19 mouse cellular contexts compared by ENCODE assay signal in genomic region chr7:35448867-35449266, GRCm38 (mm10). TPM values are rescaled to one million over a fixed set of nuclear protein-coding genes. Genes with fewer than 3 reads are reported as not detected.
A peak's percentile ranks its signal among the peaks of the same experiment; 100 is the strongest.
DNase-seq lines count a peak whose midpoint lies in the region; ATAC-seq and TF ChIP-seq lines count a peak whose summit lies in the region.
"Had no signal": no experiment of that assay in that cellular context is flagged by ENCODE, and none has a peak within 500 bp of the region (broad histone marks: within the 10 kb centered on the region; RNA-seq: fewer than 3 reads in every experiment).

No protein-coding gene starts in this region.

- no peaks in the 10 kb centered on the region for H3K27me3 ChIP-seq in liver, embryonic 11.5 days (replicated peaks; ENCODE audit: control insufficient read depth, insufficient read depth, low read length)
- no peaks in the 10 kb centered on the region for H3K27me3 ChIP-seq in liver, postnatal 0 days (ENCODE audit: insufficient read depth, low read length)
- no peaks in the 10 kb centered on the region for H3K27me3 ChIP-seq in kidney, postnatal 0 days (ENCODE audit: insufficient read depth, low read length)
- H3K27me3 ChIP-seq in small intestine, adult 2 months (ENCODE audit: control insufficient read depth, insufficient read depth, low read length), result no peaks in the 10 kb centered on the region
- no peaks in the 10 kb centered on the region for H3K27me3 ChIP-seq in lung, postnatal 0 days (replicated peaks; ENCODE audit: insufficient read depth, low read length)
- H3K27me3 ChIP-seq: heart, embryonic 15.5 days; liver, embryonic 13.5 days; midbrain, embryonic 12.5 days had no signal

- no peak for DNase-seq in liver, embryonic 11.5 days (ENCODE audit: low spot score)
- no peak for DNase-seq in liver, postnatal 0 days
- peak; percentile 73 for DNase-seq in kidney, adult 18-20 months
- peak; percentile 12 for DNase-seq in kidney, postnatal 0 days (ENCODE audit: low spot score)
- no peak for DNase-seq in testis, postnatal 10 days (ENCODE audit: low spot score)
- no peak for DNase-seq in T-cell, adult 2 months (ENCODE audit: low spot score)
- no peak for DNase-seq in lung, postnatal 0 days (ENCODE audit: low spot score)
- DNase-seq: adrenal gland, postnatal 10 days; cerebellum, postnatal 14 days; heart, adult 11 months; liver, embryonic 13.5 days; right cerebral cortex, postnatal 4 days; thymus, postnatal 25 days had no signal

- no peak overlapping the region for H3K9ac ChIP-seq in liver, embryonic 11.5 days (ENCODE audit: low read depth, low read length)
- no peak overlapping the region for H3K9ac ChIP-seq in liver, postnatal 0 days (replicated peaks)
- H3K9ac ChIP-seq in kidney, postnatal 0 days (ENCODE audit: low read depth, low read length), result no peak overlapping the region
- no peak overlapping the region for H3K9ac ChIP-seq in lung, postnatal 0 days (replicated peaks; ENCODE audit: low read depth)
- H3K9ac ChIP-seq: heart, embryonic 15.5 days; liver, embryonic 13.5 days; midbrain, embryonic 12.5 days; neural tube, embryonic 12.5 days had no signal

- H3K4me3 ChIP-seq in liver, embryonic 11.5 days (ENCODE audit: low read depth, low read length), result no peak overlapping the region
- H3K4me3 ChIP-seq in liver, postnatal 0 days (ENCODE audit: low read depth, low read length), result no peak overlapping the region
- H3K4me3 ChIP-seq in kidney, postnatal 0 days (replicated peaks; ENCODE audit: low read depth, low read length), result no peak overlapping the region
- peak overlapping the region; percentile 53 for H3K4me3 ChIP-seq in small intestine, adult 2 months (ENCODE audit: low read depth, low read length)
- no peak overlapping the region for H3K4me3 ChIP-seq in lung, postnatal 0 days (ENCODE audit: low read depth, low read length)
- H3K4me3 ChIP-seq: heart, embryonic 15.5 days; limb, embryonic 10.5 days; liver, embryonic 13.5 days; midbrain, embryonic 12.5 days; neural tube, embryonic 12.5 days had no signal

- no peaks in the 10 kb centered on the region for H3K36me3 ChIP-seq in liver, embryonic 11.5 days (ENCODE audit: control insufficient read depth, insufficient read depth, low read length)
- H3K36me3 ChIP-seq in liver, postnatal 0 days (replicated peaks; ENCODE audit: insufficient read depth, low read length), result no peaks in the 10 kb centered on the region
- no peaks in the 10 kb centered on the region for H3K36me3 ChIP-seq in kidney, postnatal 0 days (ENCODE audit: insufficient read depth, low read length)
- H3K36me3 ChIP-seq in small intestine, adult 2 months (ENCODE audit: control insufficient read depth, insufficient read depth, low read length), result peaks cover 19% of the 10 kb centered on the region
- no peaks in the 10 kb centered on the region for H3K36me3 ChIP-seq in lung, postnatal 0 days (ENCODE audit: insufficient read depth, low read length)
- H3K36me3 ChIP-seq: heart, embryonic 15.5 days; limb, embryonic 10.5 days; liver, embryonic 13.5 days; midbrain, embryonic 12.5 days; neural tube, embryonic 12.5 days had no signal

- peaks cover 4% of the 10 kb centered on the region; the same call in 1 of the 2 replicates for H3K4me1 ChIP-seq in liver, embryonic 11.5 days (replicated peaks; ENCODE audit: control insufficient read depth, insufficient read depth, low read length)
- H3K4me1 ChIP-seq in liver, postnatal 0 days (ENCODE audit: insufficient read depth), result peaks cover 7% of the 10 kb centered on the region; the same call in 1 of the 2 replicates
- H3K4me1 ChIP-seq in kidney, postnatal 0 days (replicated peaks; ENCODE audit: insufficient read depth, low read length), result 0 out of 2 replicates have a peak, but pooled peaks cover 6% of the 10 kb centered on the region
- H3K4me1 ChIP-seq in small intestine, adult 2 months (ENCODE audit: control insufficient read depth, insufficient read depth, insufficient read length, low read length), result no peaks in the 10 kb centered on the region
- no peaks in the 10 kb centered on the region for H3K4me1 ChIP-seq in lung, postnatal 0 days (ENCODE audit: insufficient read depth, low read depth, low read length)
- H3K4me1 ChIP-seq: neural tube, embryonic 12.5 days had no signal

- ATAC-seq in liver, embryonic 11.5 days (replicated peaks; ENCODE audit: low FRiP score), result no peak
- no peak for ATAC-seq in liver, postnatal 0 days
- ATAC-seq in kidney, postnatal 0 days (replicated peaks; ENCODE audit: low FRiP score, low read depth), result peak; percentile 70
- no peak for ATAC-seq in lung, postnatal 0 days

- no peak for TF ChIP-seq CTCF in liver, postnatal 0 days (IDR thresholded peaks at IDR 0.05; ENCODE audit: low read depth)
- no peak for TF ChIP-seq CTCF in kidney, postnatal 0 days (IDR thresholded peaks at IDR 0.05; ENCODE audit: low read depth)
- no peak for TF ChIP-seq CTCF in small intestine, adult 2 months (IDR thresholded peaks at IDR 0.05; ENCODE audit: extremely low read depth, insufficient read length, insufficient replicate concordance, low read depth, low read length)
- TF ChIP-seq CTCF in lung, postnatal 0 days (IDR thresholded peaks at IDR 0.05), result no peak

- no peak overlapping the region for H3K27ac ChIP-seq in liver, embryonic 11.5 days (ENCODE audit: low read depth, low read length)
- H3K27ac ChIP-seq in liver, postnatal 0 days (ENCODE audit: low read depth), result no peak overlapping the region
- peak overlapping the region; percentile 19 for H3K27ac ChIP-seq in kidney, postnatal 0 days
- H3K27ac ChIP-seq in small intestine, adult 2 months (ENCODE audit: insufficient read depth, low read depth, low read length), result peak overlapping the region; percentile 94
- H3K27ac ChIP-seq in lung, postnatal 0 days (ENCODE audit: low read length), result no peak overlapping the region
- H3K27ac ChIP-seq: heart, embryonic 15.5 days; liver, embryonic 13.5 days; midbrain, embryonic 12.5 days; neural tube, embryonic 12.5 days had no signal

- peak; percentile 95 for TF ChIP-seq POLR2A in small intestine, adult 2 months (IDR thresholded peaks at IDR 0.05; ENCODE audit: low read depth, low read length)

- 59% methylated on average over 7 of the region's 7 CpGs for WGBS in liver, embryonic 11.5 days
- 51% methylated on average over 7 of the region's 7 CpGs for WGBS in liver, postnatal 0 days (ENCODE audit: insufficient replicate concordance)
- WGBS in kidney, postnatal 0 days, result 50% methylated on average over 7 of the region's 7 CpGs
- 19% methylated on average over 7 of the region's 7 CpGs for WGBS in small intestine, adult 2 months
- 50% methylated on average over 7 of the region's 7 CpGs for WGBS in lung, postnatal 0 days

- peak overlapping the region; percentile 28; the same call in 1 of the 2 replicates for H3K4me2 ChIP-seq in liver, embryonic 11.5 days
- no peak overlapping the region for H3K4me2 ChIP-seq in liver, postnatal 0 days (ENCODE audit: low read depth, low read length)
- no peak overlapping the region for H3K4me2 ChIP-seq in kidney, postnatal 0 days (ENCODE audit: low read length)
- H3K4me2 ChIP-seq in lung, postnatal 0 days (replicated peaks; ENCODE audit: low read depth, low read length), result no peak overlapping the region
- H3K4me2 ChIP-seq: heart, embryonic 15.5 days; midbrain, embryonic 12.5 days; neural tube, embryonic 12.5 days had no signal

- H3K9me3 ChIP-seq in liver, embryonic 11.5 days (ENCODE audit: control insufficient read depth, low read length), result no peaks in the 10 kb centered on the region
- H3K9me3 ChIP-seq in liver, postnatal 0 days (ENCODE audit: low read length), result no peaks in the 10 kb centered on the region
- 0 out of 2 replicates have a peak, but pooled peaks cover 2% of the 10 kb centered on the region for H3K9me3 ChIP-seq in kidney, postnatal 0 days (replicated peaks; ENCODE audit: low read length)
- no peaks in the 10 kb centered on the region for H3K9me3 ChIP-seq in lung, postnatal 0 days (ENCODE audit: low read length)
- H3K9me3 ChIP-seq: heart, embryonic 15.5 days; limb, embryonic 10.5 days; liver, embryonic 13.5 days; neural tube, embryonic 12.5 days had no signal

- TF ChIP-seq EP300 in liver, postnatal 0 days (IDR thresholded peaks at IDR 0.05; ENCODE audit: low read depth), result no peak
- TF ChIP-seq EP300 in lung, postnatal 0 days (IDR thresholded peaks at IDR 0.05), result no peak

RNA-seq across cellular contexts. Expression of gene Slc7a9, which starts 0.3 kb away (rescaled TPM):
- 2.6 and 3.6 TPM in 2 replicates for polyA plus RNA-seq in liver, embryonic 11.5 days (2014; fragmentation: Nextera tagmentation; extraction: Ambion mirVana)
- polyA plus RNA-seq in liver, postnatal 0 days (2015; fragmentation: Nextera tagmentation; extraction: Ambion mirVana), result 0.15 and 0.27 TPM in 2 replicates
- polyA plus RNA-seq in kidney, postnatal 0 days (2015; fragmentation: Nextera tagmentation; extraction: Ambion mirVana), result 31.8 and 35.1 TPM in 2 replicates
- 122 and 320 TPM in 2 replicates for polyA plus RNA-seq in small intestine, adult 2 months (2012; rRNA removed)
- polyA plus RNA-seq in lung, postnatal 0 days (2015; fragmentation: Nextera tagmentation; extraction: Ambion mirVana), result 0.10 and 0.16 TPM in 2 replicates
- polyA plus RNA-seq: hindbrain, embryonic 11.5 days; midbrain, embryonic 12.5 days; neural tube, embryonic 12.5 days had no signal

RNA-seq across cellular contexts. Expression of gene Cep89, which starts 52.0 kb away (rescaled TPM):
- polyA plus RNA-seq in liver, embryonic 11.5 days (2014; fragmentation: Nextera tagmentation; extraction: Ambion mirVana), result 33.4 and 33.7 TPM in 2 replicates
- 9.1 and 10.3 TPM in 2 replicates for polyA plus RNA-seq in liver, postnatal 0 days (2015; fragmentation: Nextera tagmentation; extraction: Ambion mirVana)
- 32.2 and 34.1 TPM in 2 replicates for polyA plus RNA-seq in kidney, postnatal 0 days (2015; fragmentation: Nextera tagmentation; extraction: Ambion mirVana)
- polyA plus RNA-seq in small intestine, adult 2 months (2012; rRNA removed), result 4.4 and 10.1 TPM in 2 replicates
- polyA plus RNA-seq in lung, postnatal 0 days (2015; fragmentation: Nextera tagmentation; extraction: Ambion mirVana), result 10.7 and 14.3 TPM in 2 replicates

RNA-seq across cellular contexts. Expression of gene Faap24, which starts 52.2 kb away (rescaled TPM):
- 40.0 and 43.6 TPM in 2 replicates for polyA plus RNA-seq in liver, embryonic 11.5 days (2014; fragmentation: Nextera tagmentation; extraction: Ambion mirVana)
- 9.3 and 11.4 TPM in 2 replicates for polyA plus RNA-seq in liver, postnatal 0 days (2015; fragmentation: Nextera tagmentation; extraction: Ambion mirVana)
- 14.3 and 15.4 TPM in 2 replicates for polyA plus RNA-seq in kidney, postnatal 0 days (2015; fragmentation: Nextera tagmentation; extraction: Ambion mirVana)
- polyA plus RNA-seq in small intestine, adult 2 months (2012; rRNA removed), result 1.8 and 3.9 TPM in 2 replicates
- 10.5 and 11.1 TPM in 2 replicates for polyA plus RNA-seq in lung, postnatal 0 days (2015; fragmentation: Nextera tagmentation; extraction: Ambion mirVana)

Comparison
In these comparisons a context has a peak if more than half of its experiments do, and no peak if none do; other contexts are left out.
1. DNase-seq: peak in kidney, adult 18-20 months (single experiment) and kidney, postnatal 0 days (single experiment); none in liver, embryonic 11.5 days (single experiment), liver, postnatal 0 days (single experiment), testis, postnatal 10 days (single experiment), T-cell, adult 2 months (single experiment) and lung, postnatal 0 days (single experiment).
2. H3K27ac ChIP-seq: peak in kidney, postnatal 0 days (single experiment) and small intestine, adult 2 months (single experiment); none in liver, embryonic 11.5 days (single experiment), liver, postnatal 0 days (single experiment) and lung, postnatal 0 days (single experiment).